Mouse (Mus musculus) kidney, embryonic 15.5 days (tissue): ENCODE results near the gene Gpr142. TPM values are rescaled to one million over a fixed set of nuclear protein-coding genes. Genes with fewer than 3 reads are reported as not detected.

Experiments
- ATAC-seq: fragments of 200-750 bp; cut with Nextera tagmentation; replicated peaks from 2 replicates; pipeline ENCODE4 v1.8.0; 2017; ENCODE audit warnings: moderate TSS enrichment; ENCODE audit not compliant: low FRiP score
- H3K27ac ChIP-seq: fragments of 300-500 bp; sonication (generic); 2 replicates; pipeline ENCODE4 v1.5.1; 2015; ENCODE audit warnings: mild to moderate bottlenecking, inconsistent platforms
- H3K27me3 ChIP-seq: fragments of 300-500 bp; sonication (generic); 2 replicates; pipeline ENCODE4 v1.6.1; 2015; ENCODE audit warnings: inconsistent platforms
- H3K36me3 ChIP-seq: fragments of 300-500 bp; sonication (generic); 2 replicates; pipeline ENCODE4 v1.6.1; 2015; ENCODE audit warnings: inconsistent platforms
- H3K4me1 ChIP-seq: fragments of 300-500 bp; sonication (generic); 2 replicates; pipeline ENCODE4 v1.6.1; 2015; ENCODE audit warnings: inconsistent platforms
- H3K4me2 ChIP-seq: fragments of 300-500 bp; sonication (generic); 2 replicates; pipeline ENCODE4 v1.6.1; 2015; ENCODE audit warnings: moderate library complexity, mild to moderate bottlenecking, inconsistent platforms
- H3K4me3 ChIP-seq: fragments of 300-500 bp; sonication (generic); replicated peaks from 2 replicates; pipeline ENCODE4 v1.5.1; 2015; ENCODE audit warnings: mild to moderate bottlenecking, inconsistent platforms
- H3K9ac ChIP-seq: fragments of 300-500 bp; sonication (generic); 2 replicates; pipeline ENCODE4 v1.6.1; 2015; ENCODE audit warnings: mild to moderate bottlenecking, inconsistent platforms
- H3K9me3 ChIP-seq: fragments of 300-500 bp; sonication (generic); replicated peaks from 2 replicates; pipeline ENCODE4 v1.6.1; 2016; ENCODE audit warnings: inconsistent platforms
- WGBS: fragments of 180-500 bp; shearing (Covaris S2); methylation state at CpG from one replicate; pipeline ENCODE4 v1.1.7; 2015; ENCODE audit warnings: mixed read lengths; 5-methylcytosine and 5-hydroxymethylcytosine counted together
- polyA plus RNA-seq: library from polyadenylated mRNA; unstranded; fragments of >200 nt; fragmentation: Nextera tagmentation; extraction: Ambion mirVana; gene quantifications from 2 replicates; pipeline ENCODE4 v1.2.1, GENCODE M21; 2015

Gene Gpr142
- polyA plus RNA-seq, 1 experiment from 2014 or later = 0.14 TPM

DNA sequence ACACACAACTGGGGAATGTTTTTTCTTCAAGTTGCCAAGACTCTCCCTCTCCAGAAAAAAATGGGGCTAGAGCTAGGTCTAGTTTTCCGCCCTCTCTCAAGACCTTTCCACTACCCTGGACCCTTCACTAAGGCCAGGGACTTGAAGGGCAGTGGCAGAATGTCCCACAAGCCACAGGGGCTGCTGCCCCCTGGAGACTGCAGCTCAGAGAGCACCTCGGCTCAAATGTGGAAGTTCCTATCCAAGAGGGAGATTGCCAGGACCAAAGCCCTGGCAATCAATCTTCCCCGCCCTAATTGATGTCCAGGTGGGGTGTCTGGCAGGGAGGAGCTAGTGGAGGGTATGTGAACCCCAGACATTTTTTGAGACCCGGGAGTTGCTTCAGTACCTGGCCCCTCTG is 7.9 kb upstream of the Gpr142 start:
- peaks cover 68% of the 10 kb centered on the region for H3K4me1 ChIP-seq
- H3K9ac ChIP-seq = no peak overlapping the region
- no peaks in the 10 kb centered on the region for H3K9me3 ChIP-seq
- ATAC-seq = no peak
- no peaks in the 10 kb centered on the region for H3K36me3 ChIP-seq
- no peak overlapping the region for H3K27ac ChIP-seq
- H3K4me2 ChIP-seq = no peak overlapping the region
- 28% methylated on average over 4 of the region's 4 CpGs for WGBS
- H3K4me3 ChIP-seq = peak overlapping the region; percentile 45; the same call in 1 of the 2 replicates
- peaks cover 85% of the 10 kb centered on the region for H3K27me3 ChIP-seq

DNA sequence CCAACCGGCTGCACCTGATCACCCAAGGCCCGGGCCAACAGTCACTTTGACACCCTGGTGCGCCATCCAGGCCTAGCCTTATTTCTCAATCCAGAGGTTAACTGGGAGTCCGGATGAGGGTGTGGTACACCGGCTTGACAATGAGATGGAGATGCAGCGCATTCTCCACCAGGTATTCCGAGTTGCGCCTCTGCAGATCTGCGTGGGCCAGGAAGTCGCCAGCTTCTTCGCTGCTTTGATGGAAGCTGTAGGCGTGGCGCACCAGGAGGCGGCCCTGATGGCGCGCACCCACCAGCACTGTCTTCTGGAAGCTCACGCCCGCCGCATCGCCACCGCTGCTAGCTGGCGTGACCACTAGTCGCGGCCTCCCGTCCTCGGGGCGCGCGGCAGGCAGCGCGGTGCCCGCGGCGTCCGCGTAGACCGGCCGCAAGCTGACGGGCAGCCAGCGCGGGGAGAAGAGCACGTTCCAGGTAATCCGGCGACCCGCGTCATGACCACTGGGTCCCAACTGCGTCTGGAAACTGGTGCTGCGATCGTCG is 7.3 kb upstream of the Gpr142 start:
- Histone ChIP-seq H3K27me3 (peaks cover 79% of the 10 kb centered on the region), H3K4me1 (peaks cover 69% of the 10 kb centered on the region), H3K36me3 (no peaks in the 10 kb centered on the region), H3K4me3 (peak overlapping the region; percentile 45), H3K9me3 (no peaks in the 10 kb centered on the region), H3K9ac (peak overlapping the region; percentile 36), H3K4me2 (peak overlapping the region; percentile 85), H3K27ac (no peak overlapping the region)
- 3% methylated on average over 50 of the region's 50 CpGs for WGBS
- ATAC-seq = no peak

DNA sequence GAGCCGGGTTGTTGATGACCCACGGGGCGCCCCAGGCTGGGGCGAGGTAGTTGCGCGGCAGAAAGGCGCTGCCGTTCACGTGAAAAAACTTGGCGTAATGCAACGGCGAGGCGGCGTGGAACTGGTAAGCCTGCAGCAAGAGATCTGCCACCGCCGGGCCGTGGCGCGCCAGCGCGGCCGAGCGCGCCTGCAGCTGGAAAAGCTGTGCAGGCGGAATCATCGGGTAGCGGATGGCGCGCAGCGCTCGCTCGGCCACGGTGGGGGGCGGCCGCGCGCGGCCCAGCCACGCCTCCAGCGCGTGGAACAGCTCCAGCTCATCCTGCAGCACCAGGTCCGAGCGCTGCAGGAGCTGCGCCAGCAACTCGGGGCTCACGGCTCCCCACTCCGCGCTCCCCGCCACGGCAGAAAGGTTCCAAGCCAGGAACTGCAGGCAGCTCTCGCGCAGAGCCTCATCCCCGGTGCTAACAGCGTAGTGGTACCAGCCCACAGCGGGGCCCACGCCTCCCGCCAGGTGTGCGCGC is 6.8 kb upstream of the Gpr142 start:
- Histone ChIP-seq H3K27ac (no peak overlapping the region), H3K9me3 (no peaks in the 10 kb centered on the region), H3K9ac (peak overlapping the region; percentile 36), H3K4me3 (peak overlapping the region; percentile 45), H3K4me1 (peaks cover 66% of the 10 kb centered on the region), H3K4me2 (peak overlapping the region; percentile 85), H3K27me3 (peaks cover 74% of the 10 kb centered on the region), H3K36me3 (no peaks in the 10 kb centered on the region)
- no peak for ATAC-seq
- under 1% methylated on average over 59 of the region's 59 CpGs for WGBS

DNA sequence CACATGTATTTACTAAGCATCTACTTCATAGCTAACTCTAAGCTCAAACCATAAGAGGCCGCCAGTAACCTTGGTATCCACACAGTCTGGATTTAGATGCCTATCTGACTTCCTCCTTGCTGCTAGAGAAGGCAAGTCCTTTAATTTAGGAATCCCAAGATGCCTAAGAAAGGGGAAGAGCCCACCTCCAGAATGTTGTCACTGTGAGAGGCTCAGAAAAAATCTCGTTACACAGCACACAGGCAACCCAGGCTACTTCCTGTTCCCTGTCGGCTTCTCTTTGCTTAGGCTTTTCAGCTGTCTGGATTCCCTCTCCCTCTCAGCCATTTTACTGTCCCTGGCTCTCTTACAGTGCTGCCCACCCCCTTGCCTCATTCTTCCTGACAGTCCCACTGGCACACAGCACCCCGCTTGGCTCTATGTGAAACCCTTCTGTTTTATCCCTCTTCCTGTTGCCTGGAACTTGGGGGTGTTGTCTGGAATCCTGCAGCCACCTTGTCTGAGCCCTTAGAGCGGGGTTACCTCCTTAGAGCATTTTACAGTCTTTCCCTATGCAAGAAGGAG is 5.7 kb upstream of the Gpr142 start:
- peaks cover 66% of the 10 kb centered on the region for H3K4me1 ChIP-seq
- peaks cover 63% of the 10 kb centered on the region for H3K27me3 ChIP-seq
- H3K27ac ChIP-seq = no peak overlapping the region
- no peaks in the 10 kb centered on the region for H3K36me3 ChIP-seq
- no peak overlapping the region for H3K4me2 ChIP-seq
- H3K9ac ChIP-seq = no peak overlapping the region
- no peak overlapping the region for H3K4me3 ChIP-seq
- WGBS = 58% methylated on average over 5 of the region's 5 CpGs
- ATAC-seq = no peak
- H3K9me3 ChIP-seq = no peaks in the 10 kb centered on the region

DNA sequence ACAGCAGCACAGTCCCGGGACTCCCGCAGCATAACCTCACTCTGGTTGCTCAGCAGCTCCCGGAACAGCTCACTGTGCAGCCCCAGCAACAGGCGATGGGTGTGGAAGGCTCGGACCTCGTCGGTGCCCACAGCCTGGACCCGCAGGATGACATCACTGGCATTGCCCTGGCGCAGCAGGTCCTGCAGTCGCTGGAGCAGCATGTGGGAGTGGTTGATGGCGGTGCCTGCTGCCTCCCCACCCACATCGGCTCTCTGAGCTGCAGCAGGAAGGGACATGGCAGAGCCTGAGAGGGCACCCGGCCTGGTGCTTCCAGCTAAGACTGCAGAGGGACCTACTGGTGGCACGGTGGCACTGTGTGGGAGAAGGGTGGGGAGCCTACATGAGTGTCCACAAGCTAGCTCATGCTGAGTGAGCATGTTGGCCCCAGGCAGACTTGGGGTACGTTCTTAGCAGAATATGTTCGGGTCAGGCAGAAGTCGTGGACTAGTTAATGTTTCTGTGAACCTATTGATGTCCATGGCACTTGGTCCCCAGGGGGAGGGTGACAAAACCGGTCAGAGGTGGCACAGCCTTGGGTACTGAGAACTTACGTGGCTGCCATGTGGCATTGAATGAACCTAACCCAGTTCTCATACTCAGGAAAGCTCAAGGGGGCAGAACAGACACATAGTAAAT is 4.7 kb upstream of the Gpr142 start:
- H3K9ac ChIP-seq = no peak overlapping the region
- WGBS = 62% methylated on average over 19 of the region's 19 CpGs

DNA sequence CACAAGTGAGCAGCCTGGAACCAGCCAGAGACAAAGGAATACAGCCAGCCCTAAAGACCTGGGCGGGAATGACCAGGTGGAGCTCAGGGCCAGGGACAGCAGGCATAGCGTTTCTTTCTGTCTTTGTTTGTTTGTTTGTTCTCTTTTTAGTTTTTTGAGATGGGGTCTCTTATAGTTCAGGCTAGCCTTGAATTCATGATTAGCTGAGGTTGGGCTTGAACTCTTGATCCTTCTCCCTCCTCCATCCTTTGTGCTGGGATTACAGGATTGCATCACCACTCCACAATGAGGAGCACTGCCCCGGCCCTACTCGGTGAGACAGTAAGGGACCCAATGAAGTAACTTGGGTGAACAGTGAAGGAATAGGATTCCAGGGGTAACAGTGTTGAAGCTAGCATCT is 4.0 kb upstream of the Gpr142 start:
- no peak for ATAC-seq
- no peak overlapping the region for H3K9ac ChIP-seq
- peaks cover 56% of the 10 kb centered on the region for H3K4me1 ChIP-seq
- H3K27me3 ChIP-seq = peaks cover 46% of the 10 kb centered on the region
- H3K36me3 ChIP-seq = no peaks in the 10 kb centered on the region
- no peak overlapping the region for H3K4me3 ChIP-seq
- peak overlapping the region; percentile 54; the same call in 1 of the 2 replicates for H3K27ac ChIP-seq
- WGBS = 48% methylated on average over 4 of the region's 4 CpGs
- no peaks in the 10 kb centered on the region for H3K9me3 ChIP-seq
- H3K4me2 ChIP-seq = peak overlapping the region; percentile 65

More for the DNA sequence above, 4.7 kb upstream of the Gpr142 start:
- no peak for ATAC-seq
- H3K27me3 ChIP-seq = peaks cover 53% of the 10 kb centered on the region
- H3K27ac ChIP-seq = no peak overlapping the region
- no peak overlapping the region for H3K4me2 ChIP-seq
- peaks cover 62% of the 10 kb centered on the region for H3K4me1 ChIP-seq
- no peak overlapping the region for H3K4me3 ChIP-seq
- H3K36me3 ChIP-seq = no peaks in the 10 kb centered on the region
- H3K9me3 ChIP-seq = no peaks in the 10 kb centered on the region

DNA sequence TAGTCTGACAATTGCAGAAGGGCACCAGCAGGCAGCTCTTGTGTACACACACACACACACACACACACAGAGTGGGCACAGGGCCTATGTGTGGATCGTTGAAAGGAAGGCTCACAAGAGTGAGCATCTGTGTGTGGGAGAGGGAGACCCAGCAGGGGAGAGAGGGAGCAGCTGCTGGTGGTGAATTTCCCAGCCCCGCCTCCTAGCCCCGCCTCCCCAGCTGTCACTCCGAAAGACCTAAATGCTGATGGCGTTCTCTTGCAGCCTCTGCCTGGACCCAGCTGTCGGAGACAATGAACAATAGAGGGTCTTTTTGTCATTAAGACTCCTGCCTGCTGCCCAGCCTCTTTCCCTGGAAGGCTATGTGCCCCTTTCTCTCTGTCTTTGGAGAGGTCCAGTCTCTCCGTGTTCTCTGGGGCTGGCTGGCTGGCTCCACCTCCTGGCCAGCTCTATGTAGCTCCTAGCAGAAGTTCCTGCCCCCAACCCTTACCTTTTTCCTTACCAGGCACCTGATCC is 3.4 kb upstream of the Gpr142 start:
- no peak overlapping the region for H3K9ac ChIP-seq

DNA sequence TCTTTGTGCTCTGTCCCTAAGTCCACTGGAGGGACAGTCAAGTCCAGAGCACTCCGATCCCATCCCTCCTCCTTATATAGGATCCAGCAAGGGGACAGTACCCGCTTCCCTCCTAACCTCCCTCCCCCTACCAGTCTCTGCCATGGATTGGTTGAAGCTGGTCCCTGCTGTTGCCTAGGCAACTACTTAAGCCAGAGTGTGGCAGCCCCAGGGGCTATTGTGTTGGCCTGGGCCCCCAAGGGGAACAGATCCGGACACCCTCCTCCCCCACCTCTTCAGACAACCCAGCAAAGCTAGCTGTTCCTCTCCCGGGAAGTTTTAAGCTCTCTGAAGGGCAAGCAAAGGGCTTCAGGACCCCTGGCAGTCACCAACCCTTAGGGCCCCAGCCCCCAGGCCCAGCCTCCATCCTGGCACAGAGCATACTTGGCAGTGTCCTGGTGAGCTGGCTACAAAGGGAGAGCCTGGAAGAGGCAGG is 2.8 kb upstream of the Gpr142 start, which contains the start of gene Btbd17:
Btbd17 (minus strand) TSS at position 98 of the 475 bp plus-strand sequence.
- Histone ChIP-seq H3K27ac (peak within 1 kb of the TSS; percentile 66), H3K9ac (no peak within 1 kb of the TSS)
- WGBS = 12% methylated on average over 4 of the region's 4 CpGs

More for the DNA sequence above, 3.4 kb upstream of the Gpr142 start:
- Histone ChIP-seq H3K4me3 (peak overlapping the region; percentile 39), H3K9me3 (no peaks in the 10 kb centered on the region), H3K27ac (peak overlapping the region; percentile 66), H3K4me1 (peaks cover 51% of the 10 kb centered on the region), H3K27me3 (peaks cover 41% of the 10 kb centered on the region), H3K36me3 (no peaks in the 10 kb centered on the region), H3K4me2 (peak overlapping the region; percentile 65)
- WGBS = 3% methylated on average over 7 of the region's 7 CpGs
- peak; percentile 86 for ATAC-seq

DNA sequence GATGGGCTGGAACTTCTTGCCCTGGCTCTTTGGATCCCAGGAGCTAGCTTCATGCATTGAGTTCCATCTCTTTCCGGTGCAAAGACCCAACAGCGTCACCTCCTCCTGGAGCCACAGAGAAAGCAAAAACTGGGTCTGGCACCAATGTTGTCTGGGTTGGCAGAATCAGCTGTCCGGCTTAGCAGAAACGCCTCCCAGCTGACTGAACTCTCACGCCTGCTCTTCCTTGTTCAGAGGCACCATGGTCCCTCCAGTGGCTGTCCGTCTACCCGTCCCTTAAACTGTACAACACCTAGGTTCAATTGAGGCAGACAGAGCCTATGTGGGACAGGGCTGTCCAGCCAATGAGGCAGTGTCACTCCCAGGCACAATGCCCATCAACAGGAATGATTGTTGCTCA is 1.5 kb upstream of the Gpr142 start:
- Histone ChIP-seq H3K9ac (no peak overlapping the region), H3K4me1 (peaks cover 35% of the 10 kb centered on the region), H3K27ac (no peak overlapping the region), H3K4me2 (no peak overlapping the region), H3K4me3 (no peak overlapping the region), H3K36me3 (no peaks in the 10 kb centered on the region), H3K9me3 (0 out of 2 replicates have a peak, but pooled peaks cover 3% of the 10 kb centered on the region), H3K27me3 (peaks cover 22% of the 10 kb centered on the region)
- no peak for ATAC-seq
- WGBS = 91% methylated on average over 7 of the region's 7 CpGs

More for the DNA sequence above, 2.8 kb upstream of the Gpr142 start, which contains the start of gene Btbd17:
- peak; percentile 26 for ATAC-seq
- Histone ChIP-seq H3K4me2 (peak within 1 kb of the TSS; percentile 65), H3K36me3 (no peaks in the 10 kb centered on the region), H3K4me1 (peaks cover 48% of the 10 kb centered on the region), H3K9me3 (no peaks in the 10 kb centered on the region), H3K4me3 (peak within 1 kb of the TSS; percentile 39), H3K27me3 (peaks cover 35% of the 10 kb centered on the region)

DNA sequence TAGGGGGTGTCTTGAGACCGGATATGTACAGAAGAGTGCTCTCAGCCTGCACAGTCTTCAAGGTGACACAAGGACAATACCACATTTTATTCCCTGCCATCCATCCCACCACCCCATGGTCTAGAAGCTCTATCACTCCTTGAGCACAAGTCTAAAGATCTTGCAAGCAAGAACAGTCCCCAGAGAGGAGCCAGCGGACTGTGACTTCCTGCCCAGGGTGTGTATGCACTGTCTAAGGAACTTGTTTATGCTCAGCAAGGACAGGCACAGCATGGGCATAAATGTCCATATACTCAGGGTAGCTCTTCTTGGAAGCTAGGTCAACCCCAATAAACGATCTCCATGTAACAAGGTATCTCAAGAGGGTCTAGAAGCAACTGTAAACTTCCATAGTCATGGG is 743 bp upstream of the Gpr142 start:
- no peak for ATAC-seq
- WGBS = 83% methylated on average over 3 of the region's 3 CpGs
- H3K4me2 ChIP-seq = no peak overlapping the region

DNA sequence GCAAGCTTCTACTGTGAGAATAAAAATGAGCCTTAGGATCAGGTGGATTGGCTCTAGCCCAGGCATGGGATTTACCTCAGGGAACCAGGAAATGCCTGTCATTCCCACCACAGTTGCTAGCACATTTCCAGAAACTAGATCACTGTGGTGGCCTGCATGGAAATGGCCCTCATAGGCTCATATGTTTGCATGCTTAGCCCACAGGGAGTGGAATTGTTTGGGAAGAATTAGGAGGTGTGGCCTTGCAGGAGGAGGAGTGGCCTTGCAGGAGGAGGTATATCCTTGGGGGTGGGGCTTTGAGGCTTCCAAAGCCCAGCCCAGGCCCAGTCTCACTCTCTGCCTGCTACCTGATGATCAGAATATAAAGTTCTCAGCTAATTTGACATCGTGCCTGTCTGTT is 3.2 kb downstream of the Gpr142 start:
- 0 out of 2 replicates have a peak, but pooled peaks cover 3% of the 10 kb centered on the region for H3K9me3 ChIP-seq
- ATAC-seq = no peak
- no peak overlapping the region for H3K4me2 ChIP-seq
- H3K27ac ChIP-seq = no peak overlapping the region
- WGBS = 96% methylated on average over 1 of the region's 1 CpGs
- no peak overlapping the region for H3K9ac ChIP-seq
- H3K4me1 ChIP-seq = peaks cover 11% of the 10 kb centered on the region
- no peaks in the 10 kb centered on the region for H3K36me3 ChIP-seq
- H3K4me3 ChIP-seq = no peak overlapping the region
- H3K27me3 ChIP-seq = no peaks in the 10 kb centered on the region

More for the DNA sequence above, 743 bp upstream of the Gpr142 start:
- Histone ChIP-seq H3K4me1 (peaks cover 39% of the 10 kb centered on the region), H3K27ac (no peak overlapping the region), H3K36me3 (no peaks in the 10 kb centered on the region), H3K9ac (no peak overlapping the region), H3K4me3 (no peak overlapping the region), H3K27me3 (peaks cover 14% of the 10 kb centered on the region), H3K9me3 (0 out of 2 replicates have a peak, but pooled peaks cover 3% of the 10 kb centered on the region)
